Mouse (Mus musculus): Measurements from ENCODE around the gene Sv2b. TPM values are rescaled to one million over a fixed set of nuclear protein-coding genes. Genes with fewer than 3 reads are reported as not detected.

Gene Sv2b
- polyA plus RNA-seq, 1 experiment from 2014 or later: 20.6 TPM

GRCm38 (mm10) chr7:75253611-75254250 lies 55.3 kb downstream of the Sv2b start:
- WGBS: 79% methylated on average over 8 of the region's 8 CpGs

GRCm38 (mm10) chr7:75240754-75241507 lies 68.1 kb downstream of the Sv2b start:
- Histone ChIP-seq H3K27me3 (ENCODE audit: control insufficient read depth, insufficient read depth, low read length) (no peaks in the 10 kb centered on the region), H3K36me3 (ENCODE audit: control insufficient read depth, insufficient read depth, low read length) (no peaks in the 10 kb centered on the region), H3K4me3 (ENCODE audit: low read depth, low read length) (no peak overlapping the region), H3K9me3 (ENCODE audit: control insufficient read depth, low read length) (no peaks in the 10 kb centered on the region), H3K4me2 (ENCODE audit: low read depth, low read length) (no peak overlapping the region), H3K27ac (ENCODE audit: low read depth, low read length) (no peak overlapping the region), H3K9ac (replicated peaks; ENCODE audit: low read depth, low read length) (no peak overlapping the region), H3K4me1 (ENCODE audit: control insufficient read depth, insufficient read depth, low read length) (0 out of 2 replicates have a peak, but pooled peaks cover 3% of the 10 kb centered on the region)
- ATAC-seq (ENCODE audit: low read depth): no peak
- 25% methylated on average over 8 of the region's 8 CpGs for WGBS

More at GRCm38 (mm10) chr7:75253611-75254250, 55.3 kb downstream of the Sv2b start:
- no peak for ATAC-seq (ENCODE audit: low read depth)
- Histone ChIP-seq H3K4me3 (ENCODE audit: low read depth, low read length) (no peak overlapping the region), H3K4me2 (ENCODE audit: low read depth, low read length) (no peak overlapping the region), H3K9ac (replicated peaks; ENCODE audit: low read depth, low read length) (no peak overlapping the region), H3K36me3 (ENCODE audit: control insufficient read depth, insufficient read depth, low read length) (no peaks in the 10 kb centered on the region), H3K9me3 (ENCODE audit: control insufficient read depth, low read length) (no peaks in the 10 kb centered on the region), H3K27ac (ENCODE audit: low read depth, low read length) (0 out of 2 replicates have a peak overlapping the region, but pooled peaks have one; percentile 16), H3K4me1 (ENCODE audit: control insufficient read depth, insufficient read depth, low read length) (no peaks in the 10 kb centered on the region), H3K27me3 (ENCODE audit: control insufficient read depth, insufficient read depth, low read length) (no peaks in the 10 kb centered on the region)

GRCm38 (mm10) chr7:75236386-75236785 lies 72.7 kb downstream of the Sv2b start:
- WGBS: 91% methylated on average over 1 of the region's 1 CpGs
- Histone ChIP-seq H3K9me3 (ENCODE audit: control insufficient read depth, low read length) (no peaks in the 10 kb centered on the region), H3K36me3 (ENCODE audit: control insufficient read depth, insufficient read depth, low read length) (no peaks in the 10 kb centered on the region), H3K27ac (ENCODE audit: low read depth, low read length) (no peak overlapping the region), H3K4me2 (ENCODE audit: low read depth, low read length) (no peak overlapping the region), H3K4me3 (ENCODE audit: low read depth, low read length) (no peak overlapping the region), H3K27me3 (ENCODE audit: control insufficient read depth, insufficient read depth, low read length) (no peaks in the 10 kb centered on the region), H3K4me1 (ENCODE audit: control insufficient read depth, insufficient read depth, low read length) (no peaks in the 10 kb centered on the region), H3K9ac (replicated peaks; ENCODE audit: low read depth, low read length) (no peak overlapping the region)
- ATAC-seq (ENCODE audit: low read depth): no peak

GRCm38 (mm10) chr7:75224206-75224605 lies 84.9 kb downstream of the Sv2b start:
- H3K36me3 ChIP-seq (ENCODE audit: control insufficient read depth, insufficient read depth, low read length): no peaks in the 10 kb centered on the region
- 90% methylated on average over 4 of the region's 4 CpGs for WGBS
- H3K27me3 ChIP-seq (ENCODE audit: control insufficient read depth, insufficient read depth, low read length): no peaks in the 10 kb centered on the region
- H3K9ac ChIP-seq (replicated peaks; ENCODE audit: low read depth, low read length): no peak overlapping the region
- no peak overlapping the region for H3K4me2 ChIP-seq (ENCODE audit: low read depth, low read length)
- no peak for ATAC-seq (ENCODE audit: low read depth)
- H3K4me3 ChIP-seq (ENCODE audit: low read depth, low read length): no peak overlapping the region
- H3K27ac ChIP-seq (ENCODE audit: low read depth, low read length): no peak overlapping the region
- no peaks in the 10 kb centered on the region for H3K9me3 ChIP-seq (ENCODE audit: control insufficient read depth, low read length)
- no peaks in the 10 kb centered on the region for H3K4me1 ChIP-seq (ENCODE audit: control insufficient read depth, insufficient read depth, low read length)

GRCm38 (mm10) chr7:75222704-75223431 lies 86.2 kb downstream of the Sv2b start:
- Histone ChIP-seq H3K4me1 (ENCODE audit: control insufficient read depth, insufficient read depth, low read length) (no peaks in the 10 kb centered on the region), H3K9me3 (ENCODE audit: control insufficient read depth, low read length) (no peaks in the 10 kb centered on the region), H3K27me3 (ENCODE audit: control insufficient read depth, insufficient read depth, low read length) (no peaks in the 10 kb centered on the region), H3K4me3 (ENCODE audit: low read depth, low read length) (no peak overlapping the region), H3K27ac (ENCODE audit: low read depth, low read length) (no peak overlapping the region), H3K36me3 (ENCODE audit: control insufficient read depth, insufficient read depth, low read length) (no peaks in the 10 kb centered on the region), H3K4me2 (ENCODE audit: low read depth, low read length) (no peak overlapping the region), H3K9ac (replicated peaks; ENCODE audit: low read depth, low read length) (no peak overlapping the region)
- no peak for ATAC-seq (ENCODE audit: low read depth)
- WGBS: 79% methylated on average over 7 of the region's 7 CpGs

- Histone ChIP-seq H3K27ac (ENCODE audit: low read depth, low read length) (no peak overlapping the region), H3K36me3 (ENCODE audit: control insufficient read depth, insufficient read depth, low read length) (no peaks in the 10 kb centered on the region), H3K4me1 (ENCODE audit: control insufficient read depth, insufficient read depth, low read length) (no peaks in the 10 kb centered on the region), H3K4me3 (ENCODE audit: low read depth, low read length) (no peak overlapping the region), H3K27me3 (ENCODE audit: control insufficient read depth, insufficient read depth, low read length) (no peaks in the 10 kb centered on the region), H3K9ac (replicated peaks; ENCODE audit: low read depth, low read length) (no peak overlapping the region), H3K4me2 (ENCODE audit: low read depth, low read length) (no peak overlapping the region), H3K9me3 (ENCODE audit: control insufficient read depth, low read length) (no peaks in the 10 kb centered on the region)
- ATAC-seq (ENCODE audit: low read depth): no peak
- WGBS: 38% methylated on average over 1 of the region's 1 CpGs
Observed at GRCm38 (mm10) chr7:75220786-75221185, 88.3 kb downstream of the Sv2b start.

GRCm38 (mm10) chr7:75220296-75220695 lies 88.8 kb downstream of the Sv2b start:
- Histone ChIP-seq H3K4me3 (ENCODE audit: low read depth, low read length) (no peak overlapping the region), H3K4me1 (ENCODE audit: control insufficient read depth, insufficient read depth, low read length) (no peaks in the 10 kb centered on the region), H3K27me3 (ENCODE audit: control insufficient read depth, insufficient read depth, low read length) (no peaks in the 10 kb centered on the region), H3K9me3 (ENCODE audit: control insufficient read depth, low read length) (no peaks in the 10 kb centered on the region), H3K4me2 (ENCODE audit: low read depth, low read length) (no peak overlapping the region), H3K9ac (replicated peaks; ENCODE audit: low read depth, low read length) (no peak overlapping the region), H3K36me3 (ENCODE audit: control insufficient read depth, insufficient read depth, low read length) (no peaks in the 10 kb centered on the region), H3K27ac (ENCODE audit: low read depth, low read length) (no peak overlapping the region)
- ATAC-seq (ENCODE audit: low read depth): no peak

GRCm38 (mm10) chr7:75216180-75216579 lies 92.9 kb downstream of the Sv2b start:
- Histone ChIP-seq H3K4me2 (ENCODE audit: low read depth, low read length) (no peak overlapping the region), H3K4me1 (ENCODE audit: control insufficient read depth, insufficient read depth, low read length) (no peaks in the 10 kb centered on the region), H3K36me3 (ENCODE audit: control insufficient read depth, insufficient read depth, low read length) (no peaks in the 10 kb centered on the region), H3K27me3 (ENCODE audit: control insufficient read depth, insufficient read depth, low read length) (no peaks in the 10 kb centered on the region), H3K9me3 (ENCODE audit: control insufficient read depth, low read length) (no peaks in the 10 kb centered on the region), H3K9ac (replicated peaks; ENCODE audit: low read depth, low read length) (no peak overlapping the region), H3K4me3 (ENCODE audit: low read depth, low read length) (no peak overlapping the region), H3K27ac (ENCODE audit: low read depth, low read length) (no peak overlapping the region)
- no peak for ATAC-seq (ENCODE audit: low read depth)
- 85% methylated on average over 7 of the region's 7 CpGs for WGBS

GRCm38 (mm10) chr7:75209221-75209641 lies 99.8 kb downstream of the Sv2b start:
- Histone ChIP-seq H3K4me1 (ENCODE audit: control insufficient read depth, insufficient read depth, low read length) (no peaks in the 10 kb centered on the region), H3K4me2 (ENCODE audit: low read depth, low read length) (no peak overlapping the region), H3K36me3 (ENCODE audit: control insufficient read depth, insufficient read depth, low read length) (no peaks in the 10 kb centered on the region), H3K9ac (replicated peaks; ENCODE audit: low read depth, low read length) (no peak overlapping the region), H3K9me3 (ENCODE audit: control insufficient read depth, low read length) (no peaks in the 10 kb centered on the region), H3K27me3 (ENCODE audit: control insufficient read depth, insufficient read depth, low read length) (no peaks in the 10 kb centered on the region), H3K4me3 (ENCODE audit: low read depth, low read length) (no peak overlapping the region), H3K27ac (ENCODE audit: low read depth, low read length) (no peak overlapping the region)
- no peak for ATAC-seq (ENCODE audit: low read depth)
- WGBS: 52% methylated on average over 4 of the region's 4 CpGs

All from neural tube, embryonic 14.5 days (tissue).